Mouse (Mus musculus) heart, adult 2 months (tissue): ENCODE results near the gene A4galt.
"Not testable (repeated sequence)": the region's sequence is repeated elsewhere in the genome, so short reads cannot be mapped to it uniquely, and the experiment has no call there.

Source experiments
- EP300 ChIP-seq: fragments of 200-500 bp; IDR thresholded peaks from 2 replicates; pipeline ENCODE4 v1.6.1; 2011; ENCODE audit warnings: low read depth, low read length, control low read depth; ENCODE audit not compliant: insufficient read depth
- POLR2A ChIP-seq: fragments of 200-500 bp; IDR thresholded peaks from 2 replicates; pipeline ENCODE4 v1.6.1; 2011; ENCODE audit warnings: mild to moderate bottlenecking, low read depth, low read length, control low read depth; ENCODE audit not compliant: insufficient read depth

- TF ChIP-seq POLR2A, EP300: not testable (repeated sequence)
Measured at GRCm38 (mm10) chr15:83271221-83271620, 19.6 kb upstream of the A4galt start.
